Mouse (Mus musculus): ENCODE results near the gene Mgat2.

The Mgat2 gene

DNA sequence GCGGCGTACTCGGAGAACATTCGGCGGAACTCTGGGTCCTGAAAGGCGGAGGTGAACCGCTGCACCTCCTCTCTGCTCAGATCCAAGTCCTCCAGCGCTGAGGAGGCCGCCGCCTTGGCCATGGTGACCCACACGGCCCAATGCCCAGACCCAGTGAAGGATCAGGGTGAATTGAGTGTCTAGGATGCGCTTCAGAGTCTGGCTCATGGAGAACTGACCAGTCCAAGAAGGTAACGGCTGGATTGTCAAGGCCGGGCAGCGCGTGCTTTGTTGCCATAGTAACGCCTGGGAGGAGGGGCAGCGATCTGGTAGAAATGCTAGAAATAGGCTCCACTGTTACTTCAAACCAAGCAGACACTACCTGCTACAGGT, 14.2 kb downstream of the Mgat2 start, which contains the start of gene Dnaaf2:
Gene Dnaaf2 (minus strand): TSS at position 266 of the 372 bp plus-strand sequence.
- TF ChIP-seq GATA4 (IDR thresholded peaks at IDR 0.05; ENCODE audit: insufficient replicate concordance, low read length), result no peak

DNA sequence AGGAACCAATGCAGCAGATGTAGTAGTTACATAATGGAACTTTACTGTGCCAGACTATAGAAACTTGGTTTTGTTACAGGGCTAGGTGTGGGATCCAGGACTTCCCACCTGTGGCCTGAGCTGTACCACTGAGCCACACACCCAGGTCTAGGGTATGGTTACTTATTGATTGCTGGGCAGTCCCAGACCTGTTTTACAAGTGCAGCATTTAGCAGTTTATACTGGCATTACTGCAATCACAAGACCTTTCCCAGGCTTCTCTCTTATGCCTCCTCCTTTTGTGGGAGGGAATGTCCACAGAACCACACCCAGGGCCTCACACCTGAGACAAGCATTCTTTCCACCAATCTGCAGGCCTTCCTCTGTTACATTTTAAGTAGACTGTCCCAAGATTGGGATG, 15.0 kb downstream of the Mgat2 start:
- TF ChIP-seq GATA4 (IDR thresholded peaks at IDR 0.05; ENCODE audit: insufficient replicate concordance, low read length), result no peak

DNA sequence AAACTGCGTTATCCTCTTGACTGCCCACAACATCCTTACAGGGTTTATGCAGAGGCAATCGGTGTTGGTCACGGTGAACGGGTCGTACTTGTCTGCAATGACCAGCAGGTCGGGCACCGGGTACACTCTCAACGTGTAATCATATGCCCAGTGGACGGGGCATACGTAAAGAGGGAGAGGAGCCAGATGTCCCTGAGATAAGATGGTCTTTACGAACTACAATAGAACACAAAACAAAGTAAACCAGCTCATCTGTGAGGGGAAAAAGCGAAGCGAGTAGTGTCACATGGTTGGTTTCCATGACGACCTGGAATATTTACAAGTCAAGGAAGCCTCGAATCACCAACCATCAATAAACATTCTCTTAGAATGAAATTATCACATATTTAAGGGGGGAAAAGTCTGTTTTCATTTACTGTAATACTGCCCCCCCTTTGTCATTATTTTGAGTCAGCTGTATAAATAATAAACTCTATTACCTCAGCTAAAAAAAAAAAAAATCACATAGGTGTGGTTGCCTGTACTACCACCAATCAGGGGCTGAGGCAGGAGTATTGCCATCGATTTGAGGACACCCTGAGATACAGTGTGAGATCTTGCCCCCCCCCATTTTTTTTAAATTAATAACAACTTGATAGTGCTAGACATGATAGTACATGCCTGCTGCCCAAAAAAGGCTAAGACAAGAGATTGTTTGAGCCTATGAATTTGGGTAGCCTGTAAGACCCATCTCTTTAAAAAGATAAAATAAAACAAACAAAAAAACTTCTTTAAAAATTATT, 20.3 kb downstream of the Mgat2 start, which contains the start of gene Gm49384:
Gene Gm49384 (minus strand): TSS at position 216 of the 782 bp plus-strand sequence.
- TF ChIP-seq GATA4 (IDR thresholded peaks at IDR 0.05; ENCODE audit: insufficient replicate concordance, low read length), result no peak

DNA sequence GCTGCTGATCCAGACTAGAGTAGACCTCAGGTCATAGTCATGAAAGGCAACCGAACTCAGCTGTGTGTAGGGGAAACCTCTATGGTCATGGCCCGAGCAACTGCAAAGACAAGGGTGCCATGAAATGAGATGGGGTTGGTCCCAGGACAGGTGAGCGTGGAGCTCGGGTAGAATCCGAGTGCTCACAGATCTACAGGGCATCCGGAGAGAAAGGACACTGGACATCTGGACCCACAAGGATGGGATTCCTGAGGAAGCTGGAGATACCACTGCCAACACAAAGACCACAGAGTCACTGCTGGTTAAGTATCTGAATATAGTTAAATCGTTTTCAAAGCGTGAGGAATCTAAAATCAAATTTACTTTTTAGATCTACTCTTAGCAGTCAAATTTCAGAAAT, 23.4 kb downstream of the Mgat2 start:
- no peak for TF ChIP-seq GATA4 (IDR thresholded peaks at IDR 0.05; ENCODE audit: insufficient replicate concordance, low read length)

DNA sequence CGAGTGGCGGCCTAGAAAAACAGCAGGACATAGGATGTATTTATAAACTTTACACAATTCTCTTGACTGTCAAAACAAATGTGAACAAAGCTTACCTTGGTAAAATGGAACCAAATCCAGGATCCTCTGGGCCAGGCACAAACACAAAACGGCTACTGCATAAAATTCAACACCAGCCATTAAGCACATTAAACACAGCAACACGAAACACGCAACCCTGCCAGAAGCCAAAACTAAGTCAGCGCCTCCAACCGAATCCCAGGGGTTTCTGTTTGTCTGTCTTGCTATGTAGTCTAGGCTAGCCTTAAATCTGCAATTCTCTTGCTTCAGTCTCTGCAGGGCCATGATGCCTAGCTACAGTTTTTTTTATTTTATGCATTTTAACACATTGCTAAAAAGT, 24.0 kb downstream of the Mgat2 start:
- no peak for TF ChIP-seq GATA4 (IDR thresholded peaks at IDR 0.05; ENCODE audit: insufficient replicate concordance, low read length)

- TF ChIP-seq GATA4 (IDR thresholded peaks at IDR 0.05; ENCODE audit: insufficient replicate concordance, low read length), result no peak
Observed at GRCm38 (mm10) chr12:69208520-69208919, 24.6 kb downstream of the Mgat2 start.

GRCm38 (mm10) chr12:69210056-69210979, 26.4 kb downstream of the Mgat2 start:
- no peak for TF ChIP-seq GATA4 (IDR thresholded peaks at IDR 0.05; ENCODE audit: insufficient replicate concordance, low read length)

- TF ChIP-seq GATA4 (IDR thresholded peaks at IDR 0.05; ENCODE audit: insufficient replicate concordance, low read length), result no peak
Observed at GRCm38 (mm10) chr12:69211057-69211456, 27.1 kb downstream of the Mgat2 start.

DNA sequence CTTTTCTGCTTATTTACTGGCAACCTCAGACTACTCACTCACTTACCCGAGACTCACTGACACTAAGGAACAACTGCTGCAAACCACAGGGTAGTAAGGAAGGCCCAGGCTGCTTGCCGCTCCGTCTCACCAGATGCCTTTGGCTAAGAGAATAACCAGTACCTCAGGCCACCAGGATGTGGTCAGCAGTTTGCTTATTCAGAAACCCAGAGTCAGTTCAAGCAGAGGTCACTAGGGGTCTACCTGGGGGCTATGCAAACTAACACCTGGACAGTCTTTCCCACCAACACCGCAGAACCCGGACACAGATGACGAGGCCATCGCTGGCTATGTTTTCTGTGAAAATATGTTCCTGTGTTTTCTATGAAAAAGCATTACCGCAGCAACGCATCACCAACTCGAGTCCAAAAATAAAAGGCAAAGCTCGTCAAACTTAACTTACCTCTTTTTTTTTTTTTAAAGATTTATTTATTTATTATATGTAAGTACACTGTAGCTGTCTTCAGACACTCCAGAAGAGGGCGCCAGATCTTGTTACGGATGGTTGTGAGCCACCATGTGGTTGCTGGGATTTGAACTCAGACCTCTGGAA, 29.3 kb downstream of the Mgat2 start:
- TF ChIP-seq GATA4 (IDR thresholded peaks at IDR 0.05; ENCODE audit: insufficient replicate concordance, low read length), result no peak

DNA sequence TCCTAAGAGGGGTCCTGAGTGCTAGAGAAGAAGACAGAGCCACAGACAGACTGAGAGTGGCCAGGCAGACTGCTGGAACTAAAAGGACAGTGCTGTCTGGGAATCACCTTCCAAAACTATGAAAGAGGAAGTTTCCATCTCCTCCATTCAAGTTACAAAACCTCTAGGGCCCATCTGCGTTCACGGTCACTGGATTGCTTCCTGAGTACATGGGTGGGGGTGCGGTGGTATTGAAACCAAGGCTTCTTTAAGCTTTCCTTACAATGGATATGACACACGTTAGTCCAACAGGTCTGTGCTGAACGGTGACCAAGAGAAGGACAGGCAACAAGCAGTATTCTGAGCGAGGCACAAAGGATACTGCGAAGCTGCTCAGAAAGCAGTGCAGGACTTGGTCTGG, 30.4 kb downstream of the Mgat2 start:
- no peak for TF ChIP-seq GATA4 (IDR thresholded peaks at IDR 0.05; ENCODE audit: insufficient replicate concordance, low read length)

DNA sequence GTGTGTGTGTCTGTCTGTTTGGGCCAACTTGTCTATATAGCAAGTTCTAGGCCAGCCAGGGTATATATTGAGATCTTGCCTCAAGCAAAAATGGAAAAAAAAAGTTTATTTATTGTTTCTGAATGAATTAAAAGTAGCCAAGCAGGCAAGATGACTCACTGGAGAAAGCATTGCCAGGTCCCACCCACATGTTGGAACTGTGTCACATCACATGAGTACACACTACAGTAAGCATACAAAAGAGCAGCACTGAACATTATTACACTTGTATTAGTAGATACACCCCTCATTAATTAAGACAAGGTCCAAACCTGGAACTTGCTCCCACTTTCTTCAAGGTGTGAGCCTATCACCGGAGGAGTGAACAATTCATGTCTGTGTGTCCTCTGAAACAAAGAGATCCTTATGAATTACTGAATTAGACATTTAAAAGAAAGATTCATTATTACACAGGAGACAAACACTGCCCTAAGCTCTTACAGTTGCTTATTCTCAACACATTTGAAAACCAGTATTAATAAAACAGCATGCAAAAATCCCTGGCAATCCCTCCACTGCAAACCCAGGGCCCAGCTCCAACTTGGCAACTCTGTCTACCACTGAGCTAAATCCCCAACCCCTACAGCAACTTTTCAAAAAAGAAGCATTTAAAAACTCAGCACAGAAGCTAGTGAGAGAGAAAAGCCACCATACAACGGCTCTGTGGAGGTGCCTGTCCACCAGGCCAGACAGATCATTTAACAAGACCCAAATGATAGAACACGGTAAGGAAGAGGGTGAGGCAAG, 31.2 kb downstream of the Mgat2 start:
- no peak for TF ChIP-seq GATA4 (IDR thresholded peaks at IDR 0.05; ENCODE audit: insufficient replicate concordance, low read length)

DNA sequence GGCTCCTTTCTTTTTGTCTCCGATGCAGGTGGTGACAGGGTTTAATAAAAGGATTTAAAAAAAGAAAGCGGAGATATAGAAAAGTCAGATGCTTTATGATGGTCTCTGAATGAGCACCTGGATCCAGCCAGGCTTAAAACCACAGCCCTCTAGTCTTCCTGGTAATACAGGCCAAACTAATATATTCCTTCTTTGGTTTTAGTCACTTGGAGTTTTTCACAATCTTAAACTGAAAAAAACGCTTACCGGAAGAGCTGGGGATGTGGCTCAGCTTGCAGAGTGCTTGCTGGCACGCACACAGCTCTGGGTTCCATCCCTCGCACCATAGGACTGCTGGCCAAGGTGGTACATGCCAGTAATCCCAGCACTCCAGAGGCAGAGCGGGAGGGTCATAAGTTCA, 32.6 kb downstream of the Mgat2 start:
- no peak for TF ChIP-seq GATA4 (IDR thresholded peaks at IDR 0.05; ENCODE audit: insufficient replicate concordance, low read length)

DNA sequence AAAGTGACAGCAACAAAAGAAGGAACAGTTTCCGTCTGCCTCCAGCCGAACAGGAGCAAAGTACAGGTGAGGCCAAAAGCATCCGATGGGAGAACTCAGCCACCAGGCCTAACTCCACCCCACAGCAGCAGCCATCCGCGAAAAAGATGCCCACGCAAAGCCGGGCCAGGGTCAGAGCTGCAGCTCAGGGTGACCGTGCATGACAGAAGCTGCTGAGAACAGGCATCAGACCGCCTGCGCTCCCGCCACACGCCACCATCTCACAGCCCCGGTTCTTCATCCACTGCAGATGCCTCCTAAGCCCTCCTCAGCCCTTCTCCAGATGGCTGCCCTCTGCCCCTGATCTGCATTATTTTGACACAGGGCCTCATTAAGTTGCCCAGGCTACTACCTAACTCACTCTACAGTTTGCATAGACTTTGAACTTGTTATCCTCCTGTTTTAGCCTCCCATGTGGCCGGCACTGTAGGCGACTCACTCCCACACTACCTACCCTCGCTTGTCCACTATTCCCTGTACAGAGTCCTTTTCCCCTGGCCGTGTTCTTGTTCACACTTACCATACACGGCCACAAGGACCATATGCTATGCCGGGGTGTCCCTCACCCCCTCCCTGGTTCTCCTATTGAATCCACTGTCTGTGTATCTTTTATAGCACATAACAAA, 36.8 kb downstream of the Mgat2 start:
- no peak for TF ChIP-seq GATA4 (IDR thresholded peaks at IDR 0.05; ENCODE audit: insufficient replicate concordance, low read length)

DNA sequence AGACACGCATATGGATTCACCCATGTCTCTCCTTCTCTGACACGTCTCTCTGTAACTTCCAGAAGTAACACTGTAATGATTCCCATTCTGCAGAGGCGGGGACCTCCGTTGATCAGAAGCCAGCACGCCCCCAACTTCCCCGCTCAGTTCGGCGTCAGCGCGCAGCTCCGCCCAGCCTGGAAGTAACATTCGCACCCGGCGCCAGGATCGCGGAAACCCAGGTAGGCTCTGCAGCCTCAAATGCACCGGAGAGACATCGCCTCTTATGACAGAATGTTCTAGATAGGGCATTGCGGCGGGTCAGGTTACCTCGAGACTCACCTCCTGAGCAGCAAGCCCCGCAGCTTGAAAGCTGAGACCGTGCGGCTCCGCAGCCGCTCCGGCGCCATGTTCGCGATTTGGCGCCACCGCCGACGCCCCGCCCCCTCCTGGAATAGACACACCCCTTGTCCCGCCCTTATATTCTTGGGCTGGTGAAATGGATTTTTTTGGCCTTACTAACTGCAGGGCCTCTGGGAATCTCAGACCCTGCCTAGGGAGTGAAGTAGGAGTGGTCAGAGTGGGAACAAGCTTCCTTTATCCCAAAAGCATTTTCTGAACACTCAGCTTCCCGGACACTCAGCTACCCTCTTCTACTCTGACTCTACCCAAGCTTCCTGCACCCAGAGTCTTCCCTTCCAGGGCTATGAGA, 44.0 kb downstream of the Mgat2 start, which contains the start of gene Pole2:
Gene Pole2 (minus strand): TSS at position 420 of the 691 bp plus-strand sequence.
- 0 out of 2 replicates have a peak, but pooled peaks have one; percentile 9 for TF ChIP-seq GATA4 (IDR thresholded peaks at IDR 0.05; ENCODE audit: insufficient replicate concordance, low read length)
